Mouse (Mus musculus) Patski (cell line): ENCODE measurements around the gene Acvr1c. TPM values are rescaled to one million over a fixed set of nuclear protein-coding genes. Genes with fewer than 3 reads are reported as not detected.

ENCODE experiments used
- ATAC-seq: fragments of 100-300 bp; one replicate; pipeline ENCODE4 v1.8.0; 2021
- CTCF ChIA-PET: fragments of 350-600 bp; sonication (Branson Sonifier 250); formaldehyde crosslinking; loops from one replicate; lab custom pipeline; 2022; ENCODE audit warnings: inconsistent platforms; lab: Charles Lee
- POLR2A ChIA-PET: fragments of 350-600 bp; sonication (Branson Sonifier 250); formaldehyde crosslinking; loops from one replicate; lab custom pipeline; 2022; ENCODE audit warnings: antibody characterized with exemption, inconsistent platforms; lab: Charles Lee
- DNase-seq: peaks from one replicate; pipeline ENCODE4 v3.0.0-alpha.2; 2011; ENCODE audit warnings: low read depth, low spot score
- H3K27me3 ChIP-seq: fragments of 371-371 bp; one replicate; pipeline ENCODE4 v1.5.1; 2021
- CTCF ChIP-seq: fragments of 100-300 bp; IDR thresholded peaks from one replicate; pipeline ENCODE4 v1.5.1; 2021
- in situ Hi-C: fragments of 300-500 bp; cut with MboI; formaldehyde crosslinking; loops from 3 replicates; pipeline ENCODE4 v1.11.1; 2018; ENCODE audit warnings: low pct_unique_long_range_greater_than_20kb, mixed read lengths
- polyA plus RNA-seq: library from polyadenylated mRNA; unstranded; gene quantifications from one replicate; pipeline ENCODE4 v1.2.3, GENCODE M21; 2021

The Acvr1c gene
- polyA plus RNA-seq = not detected

DNA sequence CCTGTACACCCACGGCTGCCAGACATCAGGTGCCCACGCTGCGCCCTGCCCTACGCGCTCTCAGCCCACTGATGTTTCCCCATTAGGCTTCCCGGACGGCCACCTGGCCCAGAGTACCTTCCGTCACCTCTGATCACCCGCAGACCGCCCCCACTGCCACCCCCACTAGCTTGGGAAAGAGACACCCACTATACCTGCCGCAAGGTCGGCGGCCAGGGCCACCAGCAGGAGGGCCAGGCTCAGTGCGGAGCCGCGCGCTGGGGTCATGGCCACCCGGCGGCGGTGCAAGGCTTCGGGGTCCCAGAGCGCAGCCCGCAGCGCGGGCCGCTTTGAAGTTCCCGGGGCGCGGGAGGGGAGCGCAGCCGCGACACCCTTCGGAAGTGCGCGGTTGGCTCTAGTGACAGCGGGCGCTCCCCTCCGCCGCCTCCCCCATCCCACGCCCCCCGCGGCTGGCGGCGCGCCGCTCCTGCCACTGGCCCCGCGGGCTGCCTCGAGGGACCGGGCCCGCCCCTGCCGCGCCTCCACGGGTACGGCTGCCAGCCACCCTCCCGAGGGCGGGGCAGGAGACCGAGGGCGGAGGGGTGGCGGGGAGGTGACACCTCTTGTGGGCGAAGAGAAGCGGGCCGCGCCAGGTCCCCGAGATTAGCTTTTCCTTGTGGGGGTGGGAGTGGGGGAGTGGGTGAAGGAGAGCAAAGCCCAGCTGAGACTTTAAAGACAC is at the start of gene Acvr1c:
Acvr1c (minus strand) TSS at position 482 of the 718 bp plus-strand sequence.
- CTCF ChIA-PET = interaction anchor here (1.4 kb wide), 1 partner anchor 8 kb away, joined by 5 read pairs; no protein-coding TSS in a partner anchor
- in situ Hi-C loops = no loop called here
- peaks cover 28% of the 10 kb centered on the region for H3K27me3 ChIP-seq
- POLR2A ChIA-PET = no interaction called here
- DNase-seq = no peak
- no peak for ATAC-seq
- no peak for TF ChIP-seq CTCF

DNA sequence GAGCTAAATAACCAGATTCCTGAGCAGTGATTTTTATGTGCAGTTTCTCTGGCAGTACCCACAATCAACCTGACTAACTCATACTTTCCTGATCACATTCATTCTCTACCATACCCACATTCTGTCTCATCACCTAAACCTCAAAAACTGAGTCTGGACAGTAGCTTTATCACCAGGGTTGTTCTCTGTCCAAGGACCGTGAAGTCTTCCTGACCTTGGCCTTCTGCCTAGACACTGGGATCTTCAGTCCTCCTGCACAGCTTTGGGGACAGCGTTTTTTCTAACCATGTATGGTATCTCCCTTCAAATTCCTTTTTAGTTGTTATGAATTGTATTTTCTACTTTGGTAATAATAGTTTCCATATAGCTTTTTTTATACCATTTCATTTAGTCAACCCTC is 45.8 kb upstream of the Acvr1c start:
- ChIA-PET CTCF (no interaction called here), POLR2A (no interaction called here)
- H3K27me3 ChIP-seq = peaks cover 6% of the 10 kb centered on the region
- in situ Hi-C loops = no loop called here
- DNase-seq (no peak), ATAC-seq (no peak)
- no peak for TF ChIP-seq CTCF

- in situ Hi-C loops = no loop called here
- peaks cover 16% of the 10 kb centered on the region for H3K27me3 ChIP-seq
- DNase-seq (no peak), ATAC-seq (no peak)
- ChIA-PET CTCF (no interaction called here), POLR2A (no interaction called here)
- TF ChIP-seq CTCF = no peak
Observed at GRCm38 (mm10) chr2:58388601-58389000, 30.9 kb upstream of the Acvr1c start.

DNA sequence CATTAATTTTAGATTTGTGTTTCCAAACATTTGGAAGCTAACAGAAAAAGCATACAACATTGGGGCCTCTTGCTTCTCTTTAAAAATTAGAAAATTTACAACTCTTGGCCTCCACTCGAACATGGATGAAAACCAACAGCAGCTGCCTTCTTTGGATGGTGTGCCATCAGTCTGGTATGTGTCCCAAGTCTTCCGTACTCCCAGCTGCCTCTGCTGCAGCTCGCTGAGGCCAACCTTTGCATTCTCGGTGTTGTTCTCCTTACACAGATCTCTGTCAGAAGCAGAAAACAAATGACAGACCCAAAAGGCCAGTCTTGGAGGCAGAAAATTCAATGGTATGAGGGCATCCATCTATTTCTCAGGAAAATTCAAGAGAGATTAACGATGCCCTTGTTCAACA is 22.3 kb upstream of the Acvr1c start:
- ATAC-seq (no peak), DNase-seq (no peak)
- ChIA-PET CTCF (interaction anchor here (0.8 to 1.9 kb wide), 2 partner anchors 11 to 45 kb away, joined by 3 to 5 read pairs; no protein-coding TSS in a partner anchor), POLR2A (no interaction called here)
- H3K27me3 ChIP-seq = peaks cover 19% of the 10 kb centered on the region
- in situ Hi-C loops = no loop called here
- no peak for TF ChIP-seq CTCF

GRCm38 (mm10) chr2:58379475-58379874 is 21.8 kb upstream of the Acvr1c start:
- ATAC-seq (no peak), DNase-seq (no peak)
- peaks cover 17% of the 10 kb centered on the region for H3K27me3 ChIP-seq
- no peak for TF ChIP-seq CTCF
- ChIA-PET POLR2A (no interaction called here), CTCF (no interaction called here)
- in situ Hi-C loops = no loop called here

- no peak for TF ChIP-seq CTCF
- in situ Hi-C loops = no loop called here
- DNase-seq (no peak), ATAC-seq (no peak)
- POLR2A ChIA-PET = no interaction called here
- CTCF ChIA-PET = interaction anchor here (1.9 kb wide), 1 partner anchor 9 kb away, joined by 6 read pairs; no protein-coding TSS in a partner anchor
- H3K27me3 ChIP-seq = peaks cover 27% of the 10 kb centered on the region
Observed at GRCm38 (mm10) chr2:58377417-58378130, 19.9 kb upstream of the Acvr1c start.

GRCm38 (mm10) chr2:58366196-58366595 is 8.5 kb upstream of the Acvr1c start:
- TF ChIP-seq CTCF = no peak
- no peak for DNase-seq
- H3K27me3 ChIP-seq = peaks cover 28% of the 10 kb centered on the region
- in situ Hi-C loops = no loop called here
- POLR2A ChIA-PET = no interaction called here
- ATAC-seq = no peak
- CTCF ChIA-PET = interaction anchor here (1.7 kb wide), 1 partner anchor 12 kb away, joined by 3 read pairs; no protein-coding TSS in a partner anchor

DNA sequence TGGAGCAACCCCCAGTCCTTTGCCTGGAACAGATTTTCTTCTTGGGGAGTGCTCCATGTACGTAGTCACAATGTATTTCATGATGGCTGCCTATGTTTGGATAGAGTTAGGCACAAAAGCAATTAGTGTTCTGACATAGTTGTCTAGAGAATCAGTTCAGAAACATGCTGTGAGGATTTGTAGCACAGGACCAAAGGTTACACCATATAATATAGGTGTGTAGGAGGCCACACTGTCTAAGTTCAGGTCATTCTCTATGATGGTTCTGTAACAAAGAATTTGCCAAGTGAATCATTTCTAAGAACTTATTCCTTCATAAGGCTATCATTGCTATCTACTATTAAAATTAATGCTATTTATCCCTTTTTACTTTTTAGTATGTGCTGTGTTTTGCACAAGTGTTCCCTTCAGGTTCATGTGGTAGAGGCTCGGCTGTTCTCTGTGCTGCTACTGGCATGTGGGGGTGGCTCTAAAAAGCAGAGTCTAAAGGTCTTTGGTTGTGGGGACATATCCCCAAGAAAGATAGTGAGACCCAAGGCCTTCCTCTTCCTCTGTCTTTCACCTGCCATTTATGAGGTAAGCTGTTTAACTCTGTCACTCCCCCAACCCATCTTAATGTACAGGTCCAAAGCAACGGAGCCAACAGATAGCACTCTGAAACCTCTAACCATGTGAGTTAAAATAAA is 3.8 kb upstream of the Acvr1c start:
- TF ChIP-seq CTCF = no peak
- peaks cover 29% of the 10 kb centered on the region for H3K27me3 ChIP-seq
- in situ Hi-C loops = no loop called here
- ChIA-PET POLR2A (no interaction called here), CTCF (no interaction called here)
- DNase-seq (no peak), ATAC-seq (no peak)

DNA sequence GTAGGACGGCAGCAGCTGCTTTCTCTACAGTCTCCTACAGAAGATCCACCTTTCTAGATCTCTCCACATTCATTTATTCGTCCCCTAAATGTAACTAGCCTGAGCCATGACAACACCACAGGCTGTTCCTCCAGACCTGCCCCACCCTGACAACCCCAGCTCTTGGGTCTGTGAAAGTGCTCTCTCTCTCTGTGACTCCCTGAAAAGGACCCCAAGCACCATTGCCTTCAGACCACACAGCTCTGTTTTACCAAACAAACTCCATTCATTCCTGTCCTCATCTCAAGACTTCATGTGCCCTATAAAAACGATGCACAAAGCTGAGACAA is 401 bp upstream of the Acvr1c start:
- in situ Hi-C loops = no loop called here
- ATAC-seq = no peak
- peaks cover 32% of the 10 kb centered on the region for H3K27me3 ChIP-seq
- CTCF ChIA-PET = interaction anchor here (1.4 kb wide), 1 partner anchor 9 kb away, joined by 5 read pairs; no protein-coding TSS in a partner anchor
- POLR2A ChIA-PET = no interaction called here
- TF ChIP-seq CTCF = no peak
- DNase-seq = no peak

DNA sequence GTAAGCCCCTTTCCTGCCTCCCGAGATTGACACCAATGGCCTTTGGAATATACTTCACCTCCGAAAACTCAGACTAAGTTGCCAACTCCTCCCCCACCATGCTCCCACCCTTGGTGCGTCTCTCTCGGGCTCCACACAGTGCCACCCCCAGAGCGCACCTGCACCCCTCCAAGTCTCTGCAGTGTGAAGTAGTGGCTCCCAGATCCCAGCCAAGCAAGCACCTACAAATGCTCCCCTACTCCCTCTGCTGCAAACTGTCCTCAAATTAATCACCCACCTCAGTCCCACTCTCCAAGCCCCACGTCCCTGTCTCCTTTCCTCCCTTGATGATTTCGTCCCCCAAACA is 654 bp downstream of the Acvr1c start:
- ChIA-PET CTCF (no interaction called here), POLR2A (interaction anchor here (0.6 kb wide), 1 partner anchor 338 kb away, joined by 4 read pairs; no protein-coding TSS in a partner anchor)
- in situ Hi-C loops = no loop called here
- ATAC-seq (no peak), DNase-seq (no peak)
- peaks cover 28% of the 10 kb centered on the region for H3K27me3 ChIP-seq
- no peak for TF ChIP-seq CTCF
